Mouse (Mus musculus) ES-E14 (cell line): ENCODE results near the gene Fam120a. TPM values are rescaled to one million over a fixed set of nuclear protein-coding genes. Genes with fewer than 3 reads are reported as not detected.

ENCODE experiments used
- DNase-seq: peaks from one replicate; pipeline ENCODE4 v3.0.0-alpha.2; 2013; ENCODE audit warnings: low read depth, low spot score
- H3K27ac ChIP-seq: 2 replicates; pipeline ENCODE4 v1.5.1; 2012; ENCODE audit warnings: low read depth, mild to moderate bottlenecking, low read length, moderate library complexity, mixed read lengths; ENCODE audit not compliant: poor library complexity, insufficient read depth, severe bottlenecking
- H3K36me3 ChIP-seq: 2 replicates; pipeline ENCODE4 v1.6.1; 2012; ENCODE audit warnings: mild to moderate bottlenecking, low read length, moderate library complexity, mixed read lengths; ENCODE audit not compliant: control insufficient read depth, poor library complexity, insufficient read depth, severe bottlenecking
- H3K4me1 ChIP-seq, 2 experiments: fragments of 150-350 bp in 1 of 2; sonication (generic) in 1 of 2; 2 replicates each; pipeline ENCODE4 v1.6.1; 2012; ENCODE audit warnings: low read length in 2 of 2, mild to moderate bottlenecking in 1 of 2, mixed read lengths in 1 of 2; ENCODE audit not compliant: control insufficient read depth in 2 of 2, insufficient read depth in 2 of 2, poor library complexity in 1 of 2
- H3K4me3 ChIP-seq, 2 experiments: fragments of 150-350 bp in 1 of 2; sonication (generic) in 1 of 2; 2 replicates each; pipeline ENCODE4 v1.5.1; 2012; ENCODE audit warnings: low read length in 2 of 2, low read depth in 1 of 2, mild to moderate bottlenecking in 1 of 2, mixed read lengths in 1 of 2; ENCODE audit not compliant: insufficient read depth in 1 of 2, poor library complexity in 1 of 2, severe bottlenecking in 1 of 2
- H3K9ac ChIP-seq: 2 replicates; pipeline ENCODE4 v1.6.1; 2012; ENCODE audit warnings: low read depth, mild to moderate bottlenecking, low read length, mixed read lengths; ENCODE audit not compliant: poor library complexity, insufficient read depth, severe bottlenecking
- H3K9me3 ChIP-seq: fragments of 150-350 bp; sonication (generic); 2 replicates; pipeline ENCODE4 v1.6.1; 2012; ENCODE audit warnings: low read depth, mild to moderate bottlenecking, low read length; ENCODE audit not compliant: control insufficient read depth, insufficient read depth
- CHD2 ChIP-seq: IDR thresholded peaks from 2 replicates; pipeline ENCODE4 v1.6.1; 2014; ENCODE audit warnings: mild to moderate bottlenecking, low read depth, low read length, inconsistent platforms
- HCFC1 ChIP-seq: IDR thresholded peaks from 2 replicates; pipeline ENCODE4 v1.6.1; 2012; ENCODE audit warnings: low read length, inconsistent platforms, borderline replicate concordance; ENCODE audit not compliant: insufficient read depth
- MAFK ChIP-seq: IDR thresholded peaks from 2 replicates; pipeline ENCODE4 v1.6.1; 2014; ENCODE audit warnings: mild to moderate bottlenecking, low read depth, low read length, inconsistent platforms; ENCODE audit not compliant: insufficient read depth
- ZC3H11A ChIP-seq: IDR thresholded peaks from 2 replicates; pipeline ENCODE4 v1.6.1; 2012; ENCODE audit warnings: low read depth, mild to moderate bottlenecking, inconsistent platforms, low read length, borderline replicate concordance
- ZNF384 ChIP-seq: IDR thresholded peaks from 2 replicates; pipeline ENCODE4 v1.6.1; 2012; ENCODE audit warnings: low read depth, low read length, inconsistent platforms
- in situ Hi-C, 2 experiments: fragments of 600-800 bp; cut with MboI; formaldehyde crosslinking; loops; one replicate each; pipeline ENCODE4 v1.15.1; 2025; ENCODE audit warnings: low sequenced_read_pairs in 2 of 2, inconsistent platforms in 1 of 2; ENCODE audit not compliant: unreplicated experiment in 2 of 2
- total RNA-seq: library from RNA; depleted of rRNA; stranded (reverse); fragments of 300-350 nt; gene quantifications from 2 replicates; pipeline ENCODE4 v1.2.3, GENCODE M21; 2012

The Fam120a gene
- total RNA-seq, 1 experiment, result 111 TPM

DNA sequence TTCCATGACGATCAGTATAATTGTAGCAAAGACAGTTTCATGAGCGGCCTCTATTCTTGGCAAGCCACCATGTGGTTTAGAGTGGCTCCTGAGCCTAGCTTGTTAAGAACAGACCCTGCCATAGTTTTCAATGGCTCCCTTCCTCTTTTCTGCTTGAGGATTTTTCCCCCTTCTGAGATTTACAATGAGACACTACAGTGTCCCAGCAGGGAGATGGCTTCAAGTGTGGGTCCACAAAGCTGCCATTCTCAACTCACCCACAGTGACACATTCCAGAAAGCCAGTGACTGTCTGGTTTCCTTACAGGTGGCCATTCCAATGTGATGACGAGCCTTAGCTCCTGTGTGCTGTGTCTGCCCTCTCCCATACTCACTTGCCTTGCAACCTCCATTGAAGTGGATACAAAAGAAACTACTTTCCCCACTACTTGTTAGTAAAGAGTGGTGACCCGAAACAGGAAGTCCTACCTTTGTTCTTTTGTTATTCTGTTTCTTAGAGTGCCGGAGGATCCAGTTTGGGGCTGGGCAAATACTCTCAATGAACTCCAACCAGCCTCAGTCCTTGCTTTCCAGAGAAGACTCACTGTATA lies 45.5 kb upstream of the Fam120a start:
- peak; percentile 61 for DNase-seq
- Histone ChIP-seq H3K9me3 (no peaks in the 10 kb centered on the region), H3K9ac (peak overlapping the region; percentile 69), H3K27ac (peak overlapping the region; percentile 97), H3K36me3 (no peaks in the 10 kb centered on the region), H3K4me3 (peak overlapping the region; percentile 17 to 51; a peak in 2 of 4 replicates), H3K4me1 (peaks cover 3 to 14% of the 10 kb centered on the region in 2 experiments)
- in situ Hi-C loops, result loop anchor here (10.0 to 25.0 kb wide), 2 partner anchors 351 to 358 kb away; partner anchors contain the start of gene Barx1 (in 1 of the 2)
- TF ChIP-seq MAFK (no peak), CHD2 (0 out of 2 replicates have a peak, but pooled peaks have one; percentile 60), HCFC1 (peak; percentile 19; the same call in 1 of the 2 replicates)

DNA sequence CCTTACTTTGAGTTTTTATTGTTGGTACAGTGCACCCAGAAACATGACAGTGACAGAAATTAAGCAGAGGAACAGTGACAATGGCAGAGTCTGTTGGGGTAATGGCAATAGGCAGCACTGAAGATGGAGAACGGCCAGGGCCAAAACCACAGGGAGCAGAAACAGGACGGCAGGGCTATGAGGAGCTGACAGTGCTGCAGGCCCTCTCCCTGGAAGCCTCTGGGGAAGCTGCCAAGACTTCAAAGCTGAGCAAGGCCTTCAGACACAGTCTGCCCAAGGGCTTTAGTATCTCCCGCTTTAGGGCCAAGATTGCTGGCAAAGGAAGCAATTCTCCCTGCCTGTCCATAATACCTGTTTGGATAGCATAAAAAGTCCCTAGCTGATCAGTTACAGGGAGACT lies 33.9 kb upstream of the Fam120a start:
- TF ChIP-seq MAFK (no peak), HCFC1 (no peak), CHD2 (no peak), ZC3H11A (no peak), ZNF384 (no peak)
- no peaks in the 10 kb centered on the region for H3K36me3 ChIP-seq
- DNase-seq, result no peak
- H3K9me3 ChIP-seq, result no peaks in the 10 kb centered on the region
- no peak overlapping the region for H3K27ac ChIP-seq
- H3K9ac ChIP-seq, result no peak overlapping the region
- no peaks in the 10 kb centered on the region for H3K4me1 ChIP-seq
- in situ Hi-C loops, result loop anchor here in 1 of 2 experiments (25.0 kb wide), 1 partner anchor 339 kb away; the partner anchor contains the start of gene Barx1
- no peak overlapping the region for H3K4me3 ChIP-seq

DNA sequence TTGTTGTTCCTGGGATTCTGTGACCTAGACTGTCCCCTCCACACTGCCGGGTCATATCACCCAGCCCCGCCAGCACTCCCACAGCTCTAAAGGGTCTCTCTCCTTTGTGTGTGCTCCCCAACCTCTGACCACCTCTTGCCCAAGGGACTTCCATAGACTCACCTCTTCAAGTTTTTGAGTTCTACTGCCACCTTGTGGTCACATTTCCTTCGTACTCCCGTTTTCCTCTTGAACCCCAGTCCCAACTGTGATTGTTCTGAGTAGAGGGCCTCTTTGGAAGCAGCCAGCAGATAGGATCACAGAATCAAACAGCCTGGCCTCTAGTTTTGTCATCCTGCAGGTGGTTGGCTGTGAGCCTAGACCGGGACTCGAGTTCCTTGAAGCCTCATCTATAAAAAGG lies 30.8 kb upstream of the Fam120a start:
- Histone ChIP-seq H3K4me3 (no peak overlapping the region), H3K9me3 (no peaks in the 10 kb centered on the region), H3K27ac (no peak overlapping the region), H3K36me3 (no peaks in the 10 kb centered on the region), H3K9ac (no peak overlapping the region), H3K4me1 (no peaks in the 10 kb centered on the region)
- in situ Hi-C loops, result no loop called here
- TF ChIP-seq ZC3H11A (peak; percentile 69), CHD2 (no peak), HCFC1 (no peak), ZNF384 (no peak), MAFK (no peak)
- peak; percentile 82 for DNase-seq

DNA sequence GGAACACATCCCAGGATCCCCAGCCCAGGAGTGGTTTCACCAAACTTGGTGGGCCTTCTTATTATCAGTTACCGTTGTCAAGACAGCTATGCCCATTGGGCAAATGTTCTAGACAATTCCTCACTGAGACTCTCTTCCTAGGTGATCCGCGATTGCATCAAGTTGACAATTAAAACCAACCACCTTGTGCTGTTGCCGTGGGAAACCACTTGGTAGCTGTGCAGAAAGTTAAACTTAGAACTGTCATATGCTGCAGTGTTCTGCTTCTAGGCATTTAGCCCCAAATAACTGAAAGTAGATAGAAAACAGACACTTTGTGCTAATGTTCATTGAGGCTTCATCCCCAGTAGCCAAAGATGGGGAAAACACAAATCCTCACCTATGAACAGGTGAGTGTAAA lies 28.9 kb upstream of the Fam120a start:
- in situ Hi-C loops, result no loop called here
- Histone ChIP-seq H3K4me3 (no peak overlapping the region), H3K27ac (no peak overlapping the region), H3K36me3 (no peaks in the 10 kb centered on the region), H3K9me3 (no peaks in the 10 kb centered on the region), H3K4me1 (no peaks in the 10 kb centered on the region), H3K9ac (no peak overlapping the region)
- TF ChIP-seq MAFK (no peak), ZC3H11A (no peak), HCFC1 (no peak), CHD2 (no peak), ZNF384 (no peak)
- DNase-seq, result no peak

DNA sequence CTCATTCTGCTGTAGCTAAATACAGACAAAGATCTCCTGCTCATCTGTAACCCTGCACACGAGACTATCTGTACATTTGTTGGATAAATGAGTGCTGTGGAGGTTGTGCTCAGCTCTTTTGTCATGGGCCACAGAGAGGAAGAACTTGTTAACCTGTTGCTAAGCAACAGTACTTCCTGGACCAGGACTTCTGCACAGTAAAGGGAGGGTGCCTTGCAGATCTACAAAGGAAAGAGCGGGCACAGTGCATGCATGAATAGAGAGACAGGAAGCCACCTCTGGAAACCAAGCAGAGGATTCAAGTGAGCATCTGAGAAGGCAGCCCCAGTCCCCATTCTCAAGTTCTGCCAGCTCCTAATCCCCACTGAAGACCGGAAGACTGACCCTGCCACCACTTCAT lies 27.1 kb upstream of the Fam120a start:
- Histone ChIP-seq H3K27ac (no peak overlapping the region), H3K9me3 (no peaks in the 10 kb centered on the region), H3K4me3 (no peak overlapping the region), H3K9ac (no peak overlapping the region), H3K4me1 (peaks cover 0 to under 1% of the 10 kb centered on the region in 2 experiments; a peak in 1 of 4 replicates), H3K36me3 (no peaks in the 10 kb centered on the region)
- no peak for DNase-seq
- in situ Hi-C loops, result no loop called here
- TF ChIP-seq MAFK, result no peak
- TF ChIP-seq ZNF384, result no peak
- TF ChIP-seq ZC3H11A, result no peak
- TF ChIP-seq HCFC1, result no peak
- TF ChIP-seq CHD2, result no peak
